Mouse (Mus musculus) urinary bladder, postnatal 4 days (tissue): ENCODE measurements around the gene Slc5a5.

Experiments used
- DNase-seq, 2 experiments: peaks; one replicate each; pipeline ENCODE4 v3.0.0; 2021 to 2022; ENCODE audit warnings: low spot score in 2 of 2

Gene Slc5a5

GRCm38 (mm10) chr8:70880126-70880525 is 12.4 kb downstream of the Slc5a5 start:
- no peak for DNase-seq

- no peak for DNase-seq
Observed at GRCm38 (mm10) chr8:70879500-70879899, 13.1 kb downstream of the Slc5a5 start.

GRCm38 (mm10) chr8:70878178-70878577 is 14.4 kb downstream of the Slc5a5 start:
- DNase-seq: no peak

- DNase-seq: no peak
Observed at GRCm38 (mm10) chr8:70876382-70876781, 16.2 kb downstream of the Slc5a5 start.

DNA sequence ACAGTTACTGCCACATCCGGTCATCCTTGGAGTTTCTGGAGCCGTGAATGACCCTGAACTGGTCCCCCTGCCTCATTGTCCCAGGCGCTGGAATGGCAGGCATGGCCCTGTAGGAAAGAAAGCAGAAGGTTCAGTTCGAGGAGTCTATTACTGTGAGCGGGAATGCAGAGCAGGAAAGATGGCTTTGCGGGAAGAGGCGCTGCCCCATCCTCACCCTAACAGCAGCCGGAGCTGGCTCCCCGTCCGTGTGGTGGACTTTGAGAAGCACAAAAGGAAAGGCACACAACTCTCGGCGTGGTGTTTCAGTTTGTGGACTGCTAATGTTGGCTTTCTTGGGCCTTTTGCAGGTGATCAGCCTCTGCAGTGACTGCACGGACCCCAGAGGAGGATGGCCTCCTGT is 18.1 kb downstream of the Slc5a5 start:
- no peak for DNase-seq

DNA sequence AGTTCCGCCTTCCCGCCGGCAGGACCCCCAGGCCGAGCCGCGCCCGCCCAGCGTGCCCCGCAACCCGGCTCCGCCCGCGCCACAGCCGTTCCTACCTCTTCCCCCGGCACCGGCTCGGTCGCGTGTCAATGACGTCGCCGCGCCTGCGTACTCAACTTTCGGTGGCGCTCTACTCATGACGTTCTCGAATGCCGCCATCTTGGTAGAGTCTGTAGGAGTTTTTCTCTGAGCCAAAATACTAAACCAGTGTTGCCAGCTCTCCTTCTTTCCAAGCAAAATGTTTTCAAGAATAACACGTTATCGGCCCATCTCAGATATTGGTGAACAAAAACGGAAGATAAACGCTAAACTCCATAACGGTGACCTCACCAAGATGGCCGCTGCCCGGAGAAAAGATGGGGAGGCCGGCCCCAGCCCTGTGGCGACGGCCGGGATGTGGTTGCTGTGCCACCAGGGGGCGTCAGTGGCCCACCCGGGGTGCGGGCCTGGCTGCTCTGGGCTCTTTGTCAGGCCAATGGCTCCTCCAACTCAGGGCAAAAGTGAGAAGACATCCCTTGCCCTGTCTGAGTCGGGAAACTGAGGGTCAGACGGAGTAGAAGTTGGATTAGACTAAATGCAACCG is 19.1 kb downstream of the Slc5a5 start, which contains the start of gene Ccdc124:
Gene Ccdc124 (minus strand): TSS at position 572 of the 622 bp plus-strand sequence.
- DNase-seq: peak; percentile 91 to 97

GRCm38 (mm10) chr8:70872643-70873363 is 19.8 kb downstream of the Slc5a5 start:
- DNase-seq: no peak

DNA sequence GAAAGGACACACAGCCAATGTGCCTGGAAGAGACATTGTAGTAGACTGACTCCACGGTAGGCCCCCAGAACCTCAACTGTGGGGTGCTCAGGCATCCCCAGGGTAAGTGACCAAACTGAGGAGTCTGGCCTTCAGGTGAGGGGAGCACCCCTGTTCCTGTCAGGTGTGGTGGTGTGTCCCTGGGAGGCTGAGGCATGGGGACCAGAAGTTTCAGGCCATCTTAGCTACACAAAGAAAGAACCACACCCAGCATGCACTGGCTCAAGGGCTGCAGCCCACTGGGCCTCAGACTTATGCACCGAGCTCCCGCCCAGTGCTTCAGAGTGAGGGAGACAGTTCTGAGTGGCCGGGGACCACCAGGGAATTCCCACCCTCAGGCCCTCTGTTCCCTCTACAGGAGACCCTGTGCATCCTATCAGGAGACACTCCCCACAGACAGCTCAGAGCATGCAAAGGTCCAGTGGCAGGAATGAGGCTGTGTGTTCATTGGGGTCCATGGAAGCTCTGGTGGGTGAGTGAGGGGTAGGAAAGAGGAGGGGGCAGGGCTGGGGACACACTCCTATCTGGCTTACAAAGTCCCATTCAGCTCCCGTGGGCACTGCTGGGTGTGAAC is 21.3 kb downstream of the Slc5a5 start:
- DNase-seq: no peak

- DNase-seq: peak; percentile 61 to 77
Observed at GRCm38 (mm10) chr8:70869601-70870041, 22.9 kb downstream of the Slc5a5 start.

DNA sequence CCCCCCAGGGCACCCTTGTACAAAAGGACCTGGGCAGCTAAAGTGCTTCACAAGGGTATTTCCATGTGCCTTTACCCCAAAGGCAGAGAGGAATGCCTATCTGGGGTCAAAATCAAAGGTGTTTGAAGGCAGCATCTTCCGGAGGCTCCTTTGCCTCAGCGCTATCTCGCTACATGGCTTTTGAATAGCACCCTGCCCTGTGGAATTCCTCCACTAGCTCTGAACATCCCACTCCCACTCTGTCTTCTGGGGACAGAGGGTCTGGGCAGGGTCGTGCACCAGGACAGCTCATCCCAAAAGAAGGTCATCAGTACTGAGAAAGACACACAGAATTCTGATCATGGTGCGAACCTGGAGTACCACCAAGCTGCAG is 23.4 kb downstream of the Slc5a5 start:
- no peak for DNase-seq

- DNase-seq: no peak
Observed at GRCm38 (mm10) chr8:70868559-70869198, 23.9 kb downstream of the Slc5a5 start.

DNA sequence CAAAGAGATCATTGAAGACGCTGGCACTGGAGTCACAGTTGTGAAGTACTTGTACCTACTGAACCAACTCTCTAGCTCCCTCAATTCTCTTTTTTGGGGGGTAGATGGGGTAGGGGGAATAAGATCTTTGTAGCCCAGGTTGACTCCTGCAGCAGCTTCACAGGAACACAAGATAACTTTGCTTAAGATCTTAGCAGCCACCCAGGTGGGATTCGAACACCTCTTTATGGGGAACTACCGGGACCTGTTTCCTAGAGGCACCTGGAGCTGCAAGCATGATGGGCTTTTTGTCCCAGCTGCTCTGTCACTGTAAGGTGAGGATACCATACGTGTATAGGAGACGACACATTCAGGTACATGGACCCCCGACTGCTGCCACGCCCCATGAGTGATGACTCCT is 26.0 kb downstream of the Slc5a5 start:
- no peak for DNase-seq

DNA sequence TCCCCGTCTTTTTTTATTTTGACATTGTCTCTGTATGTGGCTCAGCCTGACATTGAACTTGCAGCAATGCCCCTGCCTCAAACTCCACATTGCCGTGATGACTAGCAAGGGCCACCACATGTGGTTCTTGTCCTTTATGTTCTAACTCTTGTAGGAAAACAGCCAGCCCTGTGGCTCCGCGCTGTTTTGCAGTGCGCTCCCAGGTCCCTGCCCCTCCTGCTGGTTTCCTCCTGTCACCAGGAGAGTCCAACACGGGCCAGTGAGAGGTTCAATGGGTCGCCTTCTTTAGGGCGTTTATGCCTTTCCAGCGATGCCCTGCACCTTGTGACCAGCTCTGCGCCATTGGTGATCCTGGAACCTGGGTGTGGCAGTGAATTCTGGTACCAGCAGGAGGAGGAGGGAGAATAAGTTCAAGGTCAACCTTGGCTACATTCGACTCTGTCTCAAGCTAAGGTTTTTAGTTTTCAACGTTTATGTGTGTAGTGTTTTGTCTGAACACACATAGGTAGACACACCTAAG is 26.5 kb downstream of the Slc5a5 start:
- no peak for DNase-seq

- DNase-seq: peak; percentile 98 to 99
Observed at GRCm38 (mm10) chr8:70865350-70866000, 27.1 kb downstream of the Slc5a5 start.

DNA sequence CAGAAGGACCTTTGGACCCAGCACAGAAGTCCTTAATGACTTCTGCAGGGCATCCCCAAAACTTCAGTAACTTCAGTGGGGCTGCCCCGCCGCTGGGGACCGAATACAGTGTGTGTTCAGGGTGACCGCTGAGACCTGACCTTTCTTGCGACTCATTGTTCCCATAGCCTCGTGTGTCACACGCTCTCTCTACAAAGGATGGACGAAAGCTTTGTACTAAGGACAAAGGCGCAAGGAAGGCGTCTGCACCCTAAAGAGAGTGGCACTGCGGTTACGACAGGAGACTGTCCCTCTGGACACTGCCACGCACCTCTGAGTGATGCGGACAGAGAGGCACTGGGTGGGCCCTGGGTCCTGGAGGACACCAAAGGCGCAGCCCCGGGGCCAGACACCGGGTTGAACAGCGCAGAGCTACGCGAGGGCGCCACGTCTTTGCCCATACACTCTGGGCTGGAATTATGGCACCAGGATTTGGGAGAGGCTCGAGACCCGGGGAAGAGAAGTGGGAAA is 27.8 kb downstream of the Slc5a5 start:
- DNase-seq: no peak

DNA sequence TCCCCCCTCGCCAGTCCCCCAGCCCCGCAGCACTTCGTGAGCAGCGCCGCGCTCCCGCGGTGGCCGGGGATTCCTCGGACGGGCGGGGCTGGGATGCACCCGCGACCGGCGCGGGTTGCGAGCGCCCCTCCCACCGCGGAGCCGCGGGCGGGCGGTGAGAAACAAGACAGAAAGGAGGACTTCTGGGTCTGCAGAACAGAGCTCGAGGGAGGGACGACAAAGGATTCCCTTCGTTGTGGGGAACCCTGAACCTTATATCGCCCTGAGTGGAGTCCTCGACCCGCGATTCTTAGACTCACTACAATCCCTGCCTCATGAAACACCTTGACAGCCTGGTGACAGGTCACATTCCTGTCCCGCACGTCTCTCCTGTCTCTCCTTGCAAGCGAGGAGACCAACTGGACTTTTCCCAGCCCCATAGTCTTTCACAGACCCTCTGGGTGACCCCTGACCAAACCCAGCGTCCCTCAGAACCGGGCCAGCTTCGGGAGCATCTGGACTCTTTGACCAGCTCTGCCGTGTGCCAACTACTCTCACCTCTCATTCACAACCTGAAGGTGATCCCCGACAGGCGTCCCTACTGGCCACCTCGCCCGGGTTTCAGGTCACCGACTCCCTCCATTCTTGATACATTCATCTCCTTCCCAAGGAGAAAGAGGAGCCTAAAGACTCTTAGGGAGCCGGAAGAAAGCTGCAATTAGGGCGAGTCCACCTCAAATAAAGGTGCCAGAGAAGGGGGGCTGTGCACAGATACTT is 28.4 kb downstream of the Slc5a5 start:
- no peak for DNase-seq

DNA sequence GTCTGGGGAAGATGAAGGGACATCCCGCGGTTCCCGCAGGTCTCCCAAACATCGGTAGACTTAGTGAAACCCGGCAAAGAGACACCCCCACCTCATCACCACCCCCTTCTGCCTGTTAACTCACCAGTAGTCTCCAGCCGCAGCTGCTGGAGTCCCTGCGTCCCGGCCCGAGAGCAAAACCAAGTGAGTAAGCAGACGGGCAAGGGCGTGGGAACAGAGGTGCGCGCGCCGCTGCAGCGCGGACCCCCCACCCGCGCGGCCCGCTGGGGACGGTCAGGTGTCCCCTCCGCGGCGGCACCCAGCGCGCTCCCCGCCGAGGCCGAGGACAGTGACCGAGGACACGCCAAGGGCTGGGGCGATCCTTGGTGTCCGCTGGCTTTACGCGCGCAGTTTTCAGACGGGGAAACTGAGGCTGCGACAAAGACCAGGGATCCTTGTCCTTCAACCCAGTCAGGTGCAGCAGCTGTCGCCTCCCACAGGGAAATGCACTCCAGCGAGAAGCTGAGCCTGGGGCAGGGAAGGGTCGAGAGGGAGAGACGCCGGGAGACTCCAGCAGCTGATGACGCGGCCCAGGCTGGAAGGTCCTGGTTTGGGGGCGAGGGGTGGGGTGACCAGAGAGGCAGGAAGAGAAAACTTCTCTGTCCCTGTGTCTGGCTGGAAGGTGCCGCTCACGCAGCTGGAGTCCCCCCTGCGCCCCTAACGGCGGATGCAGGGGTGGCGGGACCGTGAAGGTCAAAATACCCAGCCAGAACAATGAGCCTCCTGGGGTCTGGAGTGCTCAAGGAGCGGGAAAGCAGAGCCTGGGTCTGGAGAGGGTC is 29.5 kb downstream of the Slc5a5 start, which contains the start of gene Kcnn1:
Gene Kcnn1 (minus strand): TSS at position 435 of the 818 bp plus-strand sequence.
- no peak for DNase-seq

DNA sequence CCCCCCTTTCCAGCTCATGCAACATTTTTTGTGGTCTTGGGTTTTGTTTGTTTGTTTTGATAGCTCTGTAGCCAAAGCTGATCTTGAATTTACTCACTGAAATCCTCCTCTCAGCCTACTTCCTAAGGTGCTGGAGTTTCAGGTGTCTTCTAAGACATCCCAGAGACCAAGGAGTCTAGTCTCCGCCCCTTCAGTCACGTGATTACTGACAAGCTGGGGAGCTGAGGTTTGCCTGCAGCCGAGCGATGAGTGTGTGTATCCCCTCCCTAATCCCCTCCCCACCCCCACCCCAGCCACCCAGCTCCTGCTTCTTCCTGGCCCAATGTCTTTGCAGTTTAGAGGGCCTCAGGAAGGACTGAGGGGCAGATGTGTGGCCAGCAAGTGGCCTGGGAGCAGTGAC is 35.0 kb downstream of the Slc5a5 start:
- no peak for DNase-seq

DNA sequence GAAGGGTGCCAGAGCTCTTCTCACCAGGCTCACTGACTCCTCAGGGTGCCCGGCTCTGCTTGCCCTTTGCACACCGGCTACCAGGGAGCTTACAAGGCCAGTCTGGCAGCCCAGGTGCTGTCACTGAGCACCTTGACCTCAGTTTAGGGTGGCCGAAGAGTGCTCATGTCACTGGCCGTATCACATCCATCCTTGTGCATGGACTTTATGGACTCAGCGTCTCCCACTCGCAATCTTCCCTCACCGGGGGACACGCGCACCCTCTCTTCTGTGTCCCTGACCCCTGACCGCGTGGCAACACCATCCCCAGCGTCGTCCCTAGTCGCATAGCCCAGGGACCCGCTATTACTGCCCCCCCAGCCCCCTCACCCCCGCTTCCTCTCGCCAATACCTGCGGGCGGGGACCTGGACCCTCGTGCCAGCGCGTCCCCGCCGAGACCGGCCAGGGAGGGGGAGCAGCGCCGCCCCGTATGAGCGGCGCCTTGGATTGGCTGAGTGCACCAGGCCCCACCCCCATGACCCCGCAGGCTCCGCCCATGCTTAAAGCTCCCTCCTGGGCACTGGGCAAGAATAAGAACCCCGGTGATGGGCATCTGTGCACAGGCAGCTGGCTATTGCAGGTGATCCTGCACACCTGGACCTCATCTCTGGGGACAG is 35.9 kb downstream of the Slc5a5 start:
- no peak for DNase-seq
